Mouse (Mus musculus): ENCODE results near the gene Ick. TPM values are rescaled to one million over a fixed set of nuclear protein-coding genes. Genes with fewer than 3 reads are reported as not detected.
"Not testable (repeated sequence)": the region's sequence is repeated elsewhere in the genome, so short reads cannot be mapped to it uniquely, and the experiment has no call there.

Gene Ick
- polyA plus RNA-seq, 1 experiment: 13.0 TPM

GRCm38 (mm10) chr9:78165454-78165853, 56.5 kb downstream of the Ick start:
- no peak for TF ChIP-seq GATA1 (IDR thresholded peaks at IDR 0.05; ENCODE audit: low read length)

- no peak for TF ChIP-seq GATA1 (IDR thresholded peaks at IDR 0.05; ENCODE audit: low read length)
These were observed 57.9 kb downstream of the Ick start for GRCm38 (mm10) chr9:78166694-78167452.

GRCm38 (mm10) chr9:78167453-78167969, 58.5 kb downstream of the Ick start:
- TF ChIP-seq GATA1 (IDR thresholded peaks at IDR 0.05; ENCODE audit: low read length): no peak

- no peak for TF ChIP-seq GATA1 (IDR thresholded peaks at IDR 0.05; ENCODE audit: low read length)
These were observed 59.9 kb downstream of the Ick start for GRCm38 (mm10) chr9:78168864-78169263.

- TF ChIP-seq GATA1 (IDR thresholded peaks at IDR 0.05; ENCODE audit: low read length): no peak
These were observed 65.0 kb downstream of the Ick start for GRCm38 (mm10) chr9:78174016-78174415.

- TF ChIP-seq GATA1 (IDR thresholded peaks at IDR 0.05; ENCODE audit: low read length): no peak
These were observed 66.5 kb downstream of the Ick start for GRCm38 (mm10) chr9:78175277-78176200.

- no peak for TF ChIP-seq GATA1 (IDR thresholded peaks at IDR 0.05; ENCODE audit: low read length)
These were observed 67.3 kb downstream of the Ick start for GRCm38 (mm10) chr9:78176201-78176727.

GRCm38 (mm10) chr9:78176831-78177230, 67.8 kb downstream of the Ick start:
- no peak for TF ChIP-seq GATA1 (IDR thresholded peaks at IDR 0.05; ENCODE audit: low read length)

- TF ChIP-seq GATA1 (IDR thresholded peaks at IDR 0.05; ENCODE audit: low read length): no peak
These were observed 69.2 kb downstream of the Ick start for GRCm38 (mm10) chr9:78178197-78178596.

- no peak for TF ChIP-seq GATA1 (IDR thresholded peaks at IDR 0.05; ENCODE audit: low read length)
These were observed 70.1 kb downstream of the Ick start for GRCm38 (mm10) chr9:78179071-78179470.

- TF ChIP-seq GATA1 (IDR thresholded peaks at IDR 0.05; ENCODE audit: low read length): not testable (repeated sequence)
These were observed 73.5 kb downstream of the Ick start, which contains the start of gene Gsta4 for GRCm38 (mm10) chr9:78182474-78182873. Gsta4 (plus strand) TSS chr9:78182774.

- TF ChIP-seq GATA1 (IDR thresholded peaks at IDR 0.05; ENCODE audit: low read length): no peak
These were observed 76.7 kb downstream of the Ick start for GRCm38 (mm10) chr9:78185686-78186085.

GRCm38 (mm10) chr9:78188910-78189309, 79.9 kb downstream of the Ick start:
- TF ChIP-seq GATA1 (IDR thresholded peaks at IDR 0.05; ENCODE audit: low read length): peak; percentile 23

GRCm38 (mm10) chr9:78190651-78191634, 82.0 kb downstream of the Ick start:
- TF ChIP-seq GATA1 (IDR thresholded peaks at IDR 0.05; ENCODE audit: low read length): no peak

GRCm38 (mm10) chr9:78191736-78192135, 82.7 kb downstream of the Ick start:
- TF ChIP-seq GATA1 (IDR thresholded peaks at IDR 0.05; ENCODE audit: low read length): no peak

Data from G1E-ER4 (cell line).